Mouse (Mus musculus) ES-Bruce4 (cell line): Measurements from ENCODE around the gene Spire2. TPM values are rescaled to one million over a fixed set of nuclear protein-coding genes. Genes with fewer than 3 reads are reported as not detected.
"Not testable (repeated sequence)": the region's sequence is repeated elsewhere in the genome, so short reads cannot be mapped to it uniquely, and the experiment has no call there.

ENCODE experiments used
- H3K27ac ChIP-seq: 2 replicates; pipeline ENCODE4 v1.5.1; 2012; ENCODE audit warnings: low read length, inconsistent platforms; ENCODE audit not compliant: insufficient read depth
- H3K27me3 ChIP-seq: 2 replicates; pipeline ENCODE4 v1.6.1; 2012; ENCODE audit warnings: mild to moderate bottlenecking, low read length, inconsistent platforms; ENCODE audit not compliant: control insufficient read depth, poor library complexity, insufficient read depth, severe bottlenecking
- H3K36me3 ChIP-seq: 2 replicates; pipeline ENCODE4 v1.6.1; 2012; ENCODE audit warnings: inconsistent platforms, mild to moderate bottlenecking, low read length, moderate library complexity; ENCODE audit not compliant: control insufficient read depth, poor library complexity, insufficient read depth, severe bottlenecking
- H3K4me1 ChIP-seq: one replicate; pipeline ENCODE4 v1.8.1; 2011; ENCODE audit warnings: low read length; ENCODE audit not compliant: control insufficient read depth, insufficient read depth
- H3K4me3 ChIP-seq: 2 replicates; pipeline ENCODE4 v1.5.1; 2011; ENCODE audit warnings: low read depth, mild to moderate bottlenecking, low read length
- H3K9ac ChIP-seq: 2 replicates; pipeline ENCODE4 v1.6.1; 2012; ENCODE audit warnings: low read depth, mild to moderate bottlenecking, inconsistent platforms; ENCODE audit not compliant: poor library complexity, severe bottlenecking
- H3K9me3 ChIP-seq: replicated peaks from 2 replicates; pipeline ENCODE4 v1.6.1; 2012; ENCODE audit warnings: mild to moderate bottlenecking, low read length, inconsistent platforms; ENCODE audit not compliant: control insufficient read depth, poor library complexity, insufficient read depth, severe bottlenecking
- CTCF ChIP-seq: IDR thresholded peaks from one replicate; pipeline ENCODE4 v1.8.1; 2011; ENCODE audit warnings: low read depth, low read length
- EP300 ChIP-seq: IDR thresholded peaks from 2 replicates; pipeline ENCODE4 v1.6.1; 2011; ENCODE audit warnings: low read depth, low read length; ENCODE audit not compliant: insufficient read depth
- POLR2A ChIP-seq: IDR thresholded peaks from one replicate; pipeline ENCODE4 v1.8.1; 2011; ENCODE audit warnings: low read length; ENCODE audit not compliant: insufficient read depth
- polyA plus RNA-seq: library from polyadenylated mRNA; stranded (reverse); fragments of >200 nt; gene quantifications from 2 replicates; pipeline ENCODE4 v1.2.4, GENCODE M21; 2011; ENCODE audit warnings: low read depth; ENCODE audit not compliant: missing spikeins, insufficient read depth, insufficient read length

The Spire2 gene
- polyA plus RNA-seq, result 4.2 and 5.0 TPM in 2 replicates

DNA sequence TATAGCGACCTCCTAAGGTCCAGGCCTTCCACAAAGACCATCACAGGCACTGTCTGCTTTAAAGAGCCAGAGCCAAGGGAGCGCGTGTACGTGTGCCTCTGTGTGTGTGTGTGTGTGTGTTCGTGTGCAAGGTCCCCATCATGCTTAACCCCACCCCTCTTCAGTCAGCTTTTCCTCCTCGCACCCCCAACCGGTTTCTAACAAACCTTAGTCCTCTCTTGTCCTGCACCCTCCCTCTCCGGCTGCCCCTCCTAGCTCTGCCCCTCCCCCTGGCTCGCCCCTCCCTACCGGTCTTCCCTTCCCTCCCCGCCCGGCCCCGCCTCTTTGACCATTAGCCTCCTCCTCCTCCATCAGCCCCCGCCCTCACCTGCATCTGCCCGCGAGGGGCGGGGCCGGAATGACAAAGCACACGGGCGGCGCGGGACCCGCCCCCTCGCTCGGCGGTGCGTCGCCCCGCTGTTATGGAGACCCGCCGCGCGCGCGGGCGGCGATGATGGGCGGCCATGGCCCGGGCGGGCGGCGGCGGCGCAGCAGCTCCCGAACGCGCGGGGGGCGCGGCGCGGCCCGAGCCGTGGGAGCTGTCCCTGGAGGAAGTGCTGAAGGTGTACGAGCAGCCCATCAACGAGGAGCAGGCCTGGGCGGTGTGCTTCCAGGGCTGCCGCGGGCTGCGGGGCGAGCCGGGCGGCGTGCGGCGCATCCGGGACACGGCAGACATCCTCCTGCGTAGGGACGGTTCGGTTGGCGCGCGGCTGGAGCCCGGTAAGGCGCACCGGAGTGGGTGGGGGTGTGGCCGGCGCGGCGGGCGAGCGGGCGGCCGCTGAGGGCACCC, at the start of gene Spire2:
Spire2 (plus strand) TSS at position 452 of the 829 bp plus-strand sequence.
- no peak for TF ChIP-seq POLR2A
- no peak for TF ChIP-seq CTCF
- no peak for TF ChIP-seq EP300
- H3K9me3 ChIP-seq, result no peaks in the 10 kb centered on the region
- H3K27me3 ChIP-seq, result no peaks in the 10 kb centered on the region
- no peaks in the 10 kb centered on the region for H3K36me3 ChIP-seq
- peak within 1 kb of the TSS; percentile 78 for H3K4me3 ChIP-seq
- H3K27ac ChIP-seq, result peak within 1 kb of the TSS; percentile 44
- H3K9ac ChIP-seq, result peak within 1 kb of the TSS; percentile 73
- H3K4me1 ChIP-seq, result peaks cover 6% of the 10 kb centered on the region

DNA sequence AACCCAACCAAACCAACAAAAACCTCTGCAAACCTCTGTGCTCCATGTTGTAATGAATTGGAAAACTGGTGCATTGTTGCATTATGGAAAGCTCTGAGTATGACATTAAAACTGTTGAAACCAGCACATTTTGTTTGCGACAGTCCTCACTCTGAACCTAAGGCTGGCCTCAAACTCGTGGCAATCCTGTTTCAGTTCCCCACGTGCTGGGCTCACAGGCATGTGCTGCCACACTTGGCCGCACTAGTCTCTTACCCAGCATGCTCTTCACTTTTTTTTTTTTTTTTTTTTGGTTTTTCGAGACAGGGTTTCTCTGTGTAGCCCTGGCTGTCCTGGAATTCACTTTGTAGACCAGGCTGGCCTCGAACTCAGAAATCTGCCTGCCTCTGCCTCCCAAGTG, 49.5 kb upstream of the Spire2 start:
- not testable (repeated sequence) for H3K27ac ChIP-seq, H3K9me3 ChIP-seq, H3K4me3 ChIP-seq, H3K4me1 ChIP-seq, H3K27me3 ChIP-seq, H3K9ac ChIP-seq
- peaks cover 26% of the 10 kb centered on the region for H3K36me3 ChIP-seq

DNA sequence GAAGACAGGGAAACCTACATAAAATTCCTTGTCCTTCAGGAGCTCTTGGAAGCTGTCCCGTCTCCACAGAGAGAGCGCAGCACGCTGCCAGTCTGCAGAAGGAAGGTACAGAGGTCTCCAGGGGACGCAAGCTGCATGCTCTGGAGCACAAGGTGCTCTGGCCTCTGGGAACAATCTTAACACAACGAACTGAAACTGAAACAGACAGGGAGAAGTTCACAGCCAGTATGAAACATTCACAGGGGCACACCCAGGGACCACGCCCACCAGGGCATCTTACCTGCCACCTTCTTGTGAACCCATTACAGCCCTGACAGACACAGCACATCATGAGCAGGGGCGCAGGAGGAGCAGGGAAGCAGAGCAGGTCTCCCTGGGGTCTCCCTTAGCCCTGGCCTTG, 48.5 kb upstream of the Spire2 start:
- no peak overlapping the region for H3K9ac ChIP-seq
- no peak overlapping the region for H3K27ac ChIP-seq
- H3K4me3 ChIP-seq, result no peak overlapping the region
- H3K36me3 ChIP-seq, result peaks cover 32% of the 10 kb centered on the region
- H3K4me1 ChIP-seq, result no peaks in the 10 kb centered on the region
- TF ChIP-seq POLR2A (no peak), CTCF (no peak), EP300 (no peak)
- H3K27me3 ChIP-seq, result no peaks in the 10 kb centered on the region
- no peaks in the 10 kb centered on the region for H3K9me3 ChIP-seq

DNA sequence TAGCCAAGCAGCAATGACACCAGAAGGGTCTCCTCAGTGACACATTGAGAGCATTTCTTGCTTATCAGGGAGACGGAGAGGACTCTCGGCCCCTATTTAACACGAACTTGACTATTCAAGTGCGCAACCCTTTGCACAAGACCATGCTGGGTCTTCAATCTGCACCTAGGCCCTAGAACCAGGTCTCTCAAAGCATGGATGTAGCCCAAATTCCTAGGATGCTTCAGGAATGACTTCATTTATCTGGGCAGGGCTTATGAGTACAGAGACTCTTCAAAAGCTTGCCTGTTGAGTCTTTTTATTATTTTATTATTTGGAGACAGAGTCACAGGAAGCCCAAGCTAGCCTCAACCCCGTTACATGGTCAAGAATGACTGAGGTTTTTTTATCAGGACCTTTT, 48.0 kb upstream of the Spire2 start:
- Histone ChIP-seq H3K4me3 (no peak overlapping the region), H3K36me3 (peaks cover 37% of the 10 kb centered on the region), H3K9ac (no peak overlapping the region), H3K4me1 (no peaks in the 10 kb centered on the region), H3K9me3 (no peaks in the 10 kb centered on the region), H3K27ac (no peak overlapping the region), H3K27me3 (no peaks in the 10 kb centered on the region)
- TF ChIP-seq CTCF, result no peak
- TF ChIP-seq POLR2A, result no peak
- no peak for TF ChIP-seq EP300

DNA sequence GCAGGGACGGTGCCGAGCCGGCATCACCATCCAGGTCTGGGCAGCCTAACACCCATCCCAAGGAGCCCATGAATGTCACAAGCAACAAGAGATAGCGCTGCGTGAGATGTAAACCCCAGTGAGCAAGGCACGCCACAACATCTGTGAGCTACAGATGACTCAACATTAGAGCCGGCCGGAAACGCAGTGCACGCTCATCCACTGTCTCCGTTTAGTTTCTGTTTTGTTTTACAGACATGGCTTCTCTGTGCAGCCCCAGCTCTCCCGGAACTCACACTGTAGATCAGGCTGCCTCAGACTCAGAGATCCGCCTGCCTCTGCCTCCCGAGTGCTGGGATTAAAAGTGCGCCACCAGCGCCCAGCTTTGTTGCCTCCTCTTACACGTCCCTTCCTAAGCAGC, 45.2 kb upstream of the Spire2 start:
- no peak overlapping the region for H3K9ac ChIP-seq
- H3K36me3 ChIP-seq, result peaks cover 19% of the 10 kb centered on the region; the same call in 1 of the 2 replicates
- no peaks in the 10 kb centered on the region for H3K4me1 ChIP-seq
- TF ChIP-seq POLR2A, result no peak
- TF ChIP-seq EP300, result no peak
- TF ChIP-seq CTCF, result no peak
- H3K27me3 ChIP-seq, result no peaks in the 10 kb centered on the region
- H3K27ac ChIP-seq, result no peak overlapping the region
- no peak overlapping the region for H3K4me3 ChIP-seq
- no peaks in the 10 kb centered on the region for H3K9me3 ChIP-seq

DNA sequence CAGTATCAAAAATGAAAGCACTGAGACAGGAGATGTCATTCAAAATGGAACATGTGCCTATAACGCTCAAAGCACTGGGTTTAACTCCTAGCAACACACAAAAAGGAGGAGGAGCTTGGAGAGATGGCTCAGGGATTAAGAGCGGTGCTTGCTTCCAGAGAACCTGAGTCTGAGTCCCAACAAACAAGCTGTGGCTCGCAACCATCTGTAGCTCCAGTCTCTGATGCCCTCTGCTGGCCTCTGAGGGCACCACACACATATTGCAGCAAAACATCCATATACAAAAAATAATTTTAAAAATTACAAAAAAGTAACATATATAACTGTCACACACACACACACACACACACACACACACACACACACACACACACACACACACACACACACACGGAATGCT, 42.3 kb upstream of the Spire2 start:
- TF ChIP-seq POLR2A (no peak), CTCF (peak; percentile 78)
- no peak overlapping the region for H3K27ac ChIP-seq
- H3K9me3 ChIP-seq, result no peaks in the 10 kb centered on the region
- no peaks in the 10 kb centered on the region for H3K4me1 ChIP-seq
- H3K9ac ChIP-seq, result no peak overlapping the region
- H3K36me3 ChIP-seq, result peaks cover 22% of the 10 kb centered on the region
- H3K27me3 ChIP-seq, result no peaks in the 10 kb centered on the region
- H3K4me3 ChIP-seq, result no peak overlapping the region
